Mouse (Mus musculus): Measurements from ENCODE around the gene Atp8b3. TPM values are rescaled to one million over a fixed set of nuclear protein-coding genes. Genes with fewer than 3 reads are reported as not detected.

The Atp8b3 gene
- polyA plus RNA-seq (2014; fragmentation: Illumina TruSeq; extraction: RNeasy Lipid Tissue Mini Kit (QIAGEN cat#74804); ENCODE audit: low read depth, low replicate concordance), result not detected

DNA sequence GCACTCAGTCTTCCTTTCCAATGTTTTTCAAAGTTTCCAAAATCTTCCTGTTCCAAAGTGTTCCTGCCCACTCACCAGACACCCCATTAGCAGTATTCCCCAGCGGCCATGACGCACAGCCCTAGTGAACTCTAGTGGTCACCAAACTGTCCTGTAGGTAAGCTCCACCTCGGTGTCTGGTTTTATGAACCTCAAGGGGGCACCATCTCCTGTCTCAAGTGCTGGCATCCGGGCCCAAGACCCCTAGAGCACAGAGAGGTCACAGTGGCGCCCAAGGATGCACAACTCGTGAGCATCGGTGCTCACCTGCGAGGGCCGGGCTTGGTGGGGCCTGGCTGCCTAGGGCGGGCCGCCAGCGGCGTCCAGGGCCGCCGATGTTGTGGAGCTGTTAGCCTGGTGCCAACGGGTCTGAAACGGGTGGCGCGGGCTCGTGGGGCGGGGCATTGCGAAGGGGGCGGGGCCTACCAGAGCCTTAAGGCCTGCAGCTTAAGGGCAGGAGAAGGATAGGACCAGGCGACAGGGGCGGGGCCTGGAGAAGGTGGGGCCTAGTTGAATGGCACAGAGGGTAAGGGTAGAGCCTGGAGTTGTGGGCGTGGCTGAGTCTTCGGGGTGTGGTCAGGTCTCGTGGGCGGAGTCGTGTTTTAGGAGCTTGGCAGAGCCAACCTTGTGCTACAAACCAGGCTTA is at the start of gene Atp8b3:
Gene Atp8b3, minus strand, starts transcription at position 415 of the 685 bp plus-strand sequence.

DNA sequence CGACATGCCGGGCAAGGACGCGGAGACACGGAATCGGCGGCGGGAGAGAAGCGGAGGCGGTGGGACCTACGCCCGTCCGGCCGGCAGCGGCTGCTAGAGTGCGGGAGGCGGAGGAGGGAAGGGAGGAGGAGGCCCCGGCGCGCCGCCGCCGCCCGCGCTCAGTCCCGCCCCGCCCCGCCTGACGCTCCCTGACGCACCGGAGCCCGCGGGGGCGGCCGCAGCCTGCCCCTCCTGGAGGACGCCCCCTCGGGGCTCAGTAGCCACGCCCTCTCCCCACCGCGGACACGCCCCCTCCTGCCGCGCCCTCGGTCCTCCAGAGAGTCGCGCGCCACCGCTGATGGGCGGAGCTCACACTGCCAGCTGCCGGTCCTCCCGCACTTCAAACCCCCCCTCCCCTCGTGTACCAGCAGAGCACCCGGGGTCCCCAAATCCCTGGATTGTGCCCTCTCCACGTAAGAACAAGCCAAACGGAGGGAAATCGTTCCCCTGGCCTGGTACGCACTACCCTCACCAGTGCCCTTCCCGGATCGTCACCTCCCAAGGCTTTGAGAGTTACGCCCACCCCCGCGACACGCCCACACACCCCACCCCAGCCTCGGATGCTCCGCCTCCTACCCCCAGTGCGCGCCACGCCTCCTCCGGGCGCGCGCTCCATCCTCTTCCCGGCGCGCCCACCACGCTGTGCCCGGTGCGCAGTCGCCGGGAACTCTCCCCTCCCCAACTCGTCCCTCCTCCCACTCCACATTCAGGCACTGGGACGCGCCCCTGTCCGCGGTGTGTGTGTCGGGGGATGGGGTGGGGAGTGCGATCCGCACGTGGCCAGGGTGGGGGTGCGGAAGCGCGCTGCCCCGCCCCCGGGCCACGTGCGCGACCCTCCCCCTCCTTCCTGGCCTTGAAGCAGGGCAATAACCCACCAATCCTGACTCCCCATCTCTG is 38.5 kb upstream of the Atp8b3 start, which contains the start of gene Klf16:
Gene Klf16, minus strand, starts transcription at position 127 of the 936 bp plus-strand sequence.

DNA sequence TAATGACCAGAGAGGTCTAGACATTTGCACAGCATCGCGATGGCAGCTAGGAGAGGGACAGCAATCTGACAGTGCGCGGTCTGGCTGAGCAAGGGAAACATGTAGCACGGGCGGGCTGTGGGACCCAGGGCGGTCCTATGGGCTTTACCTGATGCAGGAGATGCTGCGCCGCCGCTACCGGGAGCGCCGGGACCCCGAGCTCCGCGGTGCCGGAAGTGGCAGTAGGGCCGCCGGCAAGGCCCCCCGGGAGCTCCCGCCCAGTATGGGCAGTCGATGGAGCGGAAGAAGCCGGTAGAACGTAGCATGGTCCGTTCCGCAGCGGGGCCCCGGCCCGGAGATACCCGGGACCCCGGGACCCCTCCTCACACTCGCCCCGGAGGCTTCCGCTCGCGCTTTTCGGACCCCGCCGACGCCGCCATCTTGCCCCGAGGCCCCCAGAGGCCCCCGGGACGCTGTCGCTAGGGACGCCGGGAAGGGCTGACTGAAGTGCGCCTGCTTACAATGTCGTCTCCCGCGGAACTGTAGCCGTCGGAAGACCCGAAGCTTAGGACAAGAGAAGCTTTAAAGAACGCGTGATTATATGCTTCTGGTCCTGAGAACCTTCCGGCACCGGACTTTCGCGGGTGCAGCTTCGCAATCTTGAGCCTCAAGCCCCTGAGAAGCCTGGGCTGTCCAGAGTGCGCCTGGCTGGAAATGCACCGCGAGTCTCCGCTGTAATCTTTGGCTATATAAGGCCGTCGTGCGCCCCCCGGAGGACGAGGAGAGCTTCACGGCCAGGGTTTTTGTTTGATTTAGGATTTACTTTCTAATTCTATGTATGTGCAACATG is 22.4 kb upstream of the Atp8b3 start, which contains the start of gene Rexo1:
Gene Rexo1, minus strand, starts transcription at position 445 of the 829 bp plus-strand sequence.

DNA sequence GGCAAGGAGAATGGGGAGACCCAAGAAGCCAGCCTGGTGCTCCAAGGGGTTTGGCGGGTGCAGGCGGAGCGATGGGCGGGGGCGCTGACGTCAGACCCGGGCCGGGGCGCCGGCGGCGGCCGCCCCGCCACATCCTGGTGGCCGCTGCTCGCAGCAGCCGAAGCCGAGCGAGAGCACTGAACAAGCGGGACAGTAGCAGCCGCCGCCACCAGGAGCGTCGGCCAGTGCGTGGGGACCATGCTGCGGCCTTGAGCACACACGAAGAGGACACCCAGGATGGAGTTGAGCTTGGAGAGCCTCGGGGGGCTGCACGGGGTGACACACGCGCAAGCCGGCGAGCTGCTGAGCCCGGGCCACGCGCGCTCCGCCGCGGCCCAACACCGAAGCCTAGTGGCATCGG is 44.2 kb downstream of the Atp8b3 start, which contains the start of gene Onecut3:
Gene Onecut3, plus strand, starts transcription at position 104 of the 400 bp plus-strand sequence.

Other genes with a start within 250 kb of the Atp8b3 start
- gene Rps15, start 246.7 kb downstream of the Atp8b3 start, polyA plus RNA-seq (2014; fragmentation: Illumina TruSeq; extraction: RNeasy Lipid Tissue Mini Kit (QIAGEN cat#74804); ENCODE audit: low read depth, low replicate concordance), result not detected
- gene Apc2, start 243.1 kb downstream of the Atp8b3 start, polyA plus RNA-seq (2014; fragmentation: Illumina TruSeq; extraction: RNeasy Lipid Tissue Mini Kit (QIAGEN cat#74804); ENCODE audit: low read depth, low replicate concordance), result not detected
- 1.4 TPM for gene 2310011J03Rik, start 218.6 kb downstream of the Atp8b3 start, polyA plus RNA-seq (2014; fragmentation: Illumina TruSeq; extraction: RNeasy Lipid Tissue Mini Kit (QIAGEN cat#74804); ENCODE audit: low read depth, low replicate concordance)
- not detected for gene Pcsk4, start 209.6 kb downstream of the Atp8b3 start, polyA plus RNA-seq (2014; fragmentation: Illumina TruSeq; extraction: RNeasy Lipid Tissue Mini Kit (QIAGEN cat#74804); ENCODE audit: low read depth, low replicate concordance)
- not detected for gene Reep6, start 209.2 kb downstream of the Atp8b3 start, polyA plus RNA-seq (2014; fragmentation: Illumina TruSeq; extraction: RNeasy Lipid Tissue Mini Kit (QIAGEN cat#74804); ENCODE audit: low read depth, low replicate concordance)
- gene Adamtsl5, start 190.7 kb downstream of the Atp8b3 start, polyA plus RNA-seq (2014; fragmentation: Illumina TruSeq; extraction: RNeasy Lipid Tissue Mini Kit (QIAGEN cat#74804); ENCODE audit: low read depth, low replicate concordance), result 0.82 TPM
- not detected for gene Plk5, start 182.7 kb downstream of the Atp8b3 start, polyA plus RNA-seq (2014; fragmentation: Illumina TruSeq; extraction: RNeasy Lipid Tissue Mini Kit (QIAGEN cat#74804); ENCODE audit: low read depth, low replicate concordance)
- gene Mex3d, start 151.5 kb downstream of the Atp8b3 start, polyA plus RNA-seq (2014; fragmentation: Illumina TruSeq; extraction: RNeasy Lipid Tissue Mini Kit (QIAGEN cat#74804); ENCODE audit: low read depth, low replicate concordance), result 13.4 TPM
- gene Mbd3, start 139.6 kb downstream of the Atp8b3 start, polyA plus RNA-seq (2014; fragmentation: Illumina TruSeq; extraction: RNeasy Lipid Tissue Mini Kit (QIAGEN cat#74804); ENCODE audit: low read depth, low replicate concordance), result not detected
- not detected for gene Uqcr11, start 132.3 kb downstream of the Atp8b3 start, polyA plus RNA-seq (2014; fragmentation: Illumina TruSeq; extraction: RNeasy Lipid Tissue Mini Kit (QIAGEN cat#74804); ENCODE audit: low read depth, low replicate concordance)
- gene Tcf3, start 105.5 kb downstream of the Atp8b3 start, polyA plus RNA-seq (2014; fragmentation: Illumina TruSeq; extraction: RNeasy Lipid Tissue Mini Kit (QIAGEN cat#74804); ENCODE audit: low read depth, low replicate concordance), result 3.1 TPM
- not detected for gene Onecut3, start 44.3 kb downstream of the Atp8b3 start, polyA plus RNA-seq (2014; fragmentation: Illumina TruSeq; extraction: RNeasy Lipid Tissue Mini Kit (QIAGEN cat#74804); ENCODE audit: low read depth, low replicate concordance)
- 0.52 TPM for gene Rexo1, start 22.4 kb upstream of the Atp8b3 start, polyA plus RNA-seq (2014; fragmentation: Illumina TruSeq; extraction: RNeasy Lipid Tissue Mini Kit (QIAGEN cat#74804); ENCODE audit: low read depth, low replicate concordance)
- 1.2 TPM for gene Klf16, start 38.2 kb upstream of the Atp8b3 start, polyA plus RNA-seq (2014; fragmentation: Illumina TruSeq; extraction: RNeasy Lipid Tissue Mini Kit (QIAGEN cat#74804); ENCODE audit: low read depth, low replicate concordance)
- gene Abhd17a, start 51.2 kb upstream of the Atp8b3 start, polyA plus RNA-seq (2014; fragmentation: Illumina TruSeq; extraction: RNeasy Lipid Tissue Mini Kit (QIAGEN cat#74804); ENCODE audit: low read depth, low replicate concordance), result not detected
- 1.0 TPM for gene Scamp4, start 63.7 kb upstream of the Atp8b3 start, polyA plus RNA-seq (2014; fragmentation: Illumina TruSeq; extraction: RNeasy Lipid Tissue Mini Kit (QIAGEN cat#74804); ENCODE audit: low read depth, low replicate concordance)
- gene Adat3, start 63.8 kb upstream of the Atp8b3 start, polyA plus RNA-seq (2014; fragmentation: Illumina TruSeq; extraction: RNeasy Lipid Tissue Mini Kit (QIAGEN cat#74804); ENCODE audit: low read depth, low replicate concordance), result not detected
- gene Gm49322, start 66.9 kb upstream of the Atp8b3 start, polyA plus RNA-seq (2014; fragmentation: Illumina TruSeq; extraction: RNeasy Lipid Tissue Mini Kit (QIAGEN cat#74804); ENCODE audit: low read depth, low replicate concordance), result not detected
- gene Csnk1g2, start 83.7 kb upstream of the Atp8b3 start, polyA plus RNA-seq (2014; fragmentation: Illumina TruSeq; extraction: RNeasy Lipid Tissue Mini Kit (QIAGEN cat#74804); ENCODE audit: low read depth, low replicate concordance), result 2.0 TPM
- gene Btbd2, start 117.9 kb upstream of the Atp8b3 start, polyA plus RNA-seq (2014; fragmentation: Illumina TruSeq; extraction: RNeasy Lipid Tissue Mini Kit (QIAGEN cat#74804); ENCODE audit: low read depth, low replicate concordance), result 0.58 TPM
- 3.6 TPM for gene Mknk2, start 139.0 kb upstream of the Atp8b3 start, polyA plus RNA-seq (2014; fragmentation: Illumina TruSeq; extraction: RNeasy Lipid Tissue Mini Kit (QIAGEN cat#74804); ENCODE audit: low read depth, low replicate concordance)
- gene Mob3a, start 162.9 kb upstream of the Atp8b3 start, polyA plus RNA-seq (2014; fragmentation: Illumina TruSeq; extraction: RNeasy Lipid Tissue Mini Kit (QIAGEN cat#74804); ENCODE audit: low read depth, low replicate concordance), result 3.9 TPM
- not detected for gene Izumo4, start 163.1 kb upstream of the Atp8b3 start, polyA plus RNA-seq (2014; fragmentation: Illumina TruSeq; extraction: RNeasy Lipid Tissue Mini Kit (QIAGEN cat#74804); ENCODE audit: low read depth, low replicate concordance)
- gene Ap3d1, start 203.1 kb upstream of the Atp8b3 start, polyA plus RNA-seq (2014; fragmentation: Illumina TruSeq; extraction: RNeasy Lipid Tissue Mini Kit (QIAGEN cat#74804); ENCODE audit: low read depth, low replicate concordance), result 9.3 TPM
- 3.6 TPM for gene Dot1l, start 216.1 kb upstream of the Atp8b3 start, polyA plus RNA-seq (2014; fragmentation: Illumina TruSeq; extraction: RNeasy Lipid Tissue Mini Kit (QIAGEN cat#74804); ENCODE audit: low read depth, low replicate concordance)

Data from adrenal gland, adult 10 weeks (tissue).